Mouse (Mus musculus) CH12.LX (cell line): ENCODE data around the gene 9130019O22Rik. TPM values are rescaled to one million over a fixed set of nuclear protein-coding genes. Genes with fewer than 3 reads are reported as not detected.

Source experiments
- DNase-seq: peaks from one replicate; pipeline ENCODE4 v3.0.0-alpha.2; 2013; ENCODE audit errors: extremely low read depth
- H3K27ac ChIP-seq: 2 replicates; pipeline ENCODE4 v1.5.1; 2012; ENCODE audit warnings: low read depth, mild to moderate bottlenecking, control low read depth, moderate library complexity; ENCODE audit not compliant: insufficient read depth
- H3K27me3 ChIP-seq: replicated peaks from 2 replicates; pipeline ENCODE3; 2012; ENCODE audit warnings: inconsistent platforms
- H3K36me3 ChIP-seq, 2 experiments: replicated peaks in 1 of 2; 2 replicates each; pipeline versions ENCODE3 to v1.6.1; 2012; ENCODE audit warnings: inconsistent platforms in 1 of 2, low read length in 1 of 2, mild to moderate bottlenecking in 1 of 2, mixed read lengths in 1 of 2, moderate library complexity in 1 of 2; ENCODE audit not compliant: control insufficient read depth in 1 of 2, insufficient read depth in 1 of 2
- H3K4me1 ChIP-seq, 2 experiments: 2 replicates each; pipeline ENCODE4 v1.6.1; 2012; ENCODE audit warnings: inconsistent platforms in 1 of 2, moderate library complexity in 1 of 2; ENCODE audit not compliant: insufficient read depth in 2 of 2, control insufficient read depth in 1 of 2
- H3K4me2 ChIP-seq: 2 replicates; pipeline ENCODE4 v1.6.1; 2012; ENCODE audit warnings: low read depth, mild to moderate bottlenecking, control low read depth; ENCODE audit not compliant: poor library complexity, insufficient read depth, severe bottlenecking
- H3K4me3 ChIP-seq, 3 experiments: fragments of 150-350 bp in 1 of 3; sonication (generic) in 1 of 3; replicated peaks in 1 of 3; 2 replicates each; pipeline versions ENCODE3 to v1.5.1; 2011 to 2012; ENCODE audit warnings: low read depth in 2 of 3, low read length in 2 of 3, mild to moderate bottlenecking in 2 of 3, moderate library complexity in 2 of 3, control low read depth in 1 of 3, improper control_type of control experiment in 1 of 3, inconsistent platforms in 1 of 3, mixed read lengths in 1 of 3; ENCODE audit not compliant: poor library complexity in 1 of 3
- H3K79me2 ChIP-seq: replicated peaks from 2 replicates; pipeline ENCODE4 v1.6.1; 2012; ENCODE audit warnings: mild to moderate bottlenecking, moderate library complexity; ENCODE audit not compliant: control insufficient read depth, poor library complexity, insufficient read depth, severe bottlenecking; ENCODE audit errors: extremely low read depth
- H3K9ac ChIP-seq: 2 replicates; pipeline ENCODE4 v1.6.1; 2012; ENCODE audit warnings: low read depth, mild to moderate bottlenecking, control low read depth, moderate library complexity; ENCODE audit not compliant: insufficient read depth
- H3K9me3 ChIP-seq: replicated peaks from 2 replicates; pipeline ENCODE3; 2012; ENCODE audit warnings: low read length, inconsistent platforms, mixed read lengths
- CHD2 ChIP-seq: IDR thresholded peaks from 2 replicates; pipeline ENCODE4 v1.6.1; 2011; ENCODE audit warnings: low read length, improper control_type of control experiment
- CTCF ChIP-seq, 2 experiments: IDR thresholded peaks in 1 of 2; conservative IDR thresholded peaks in 1 of 2; 2 replicates each; pipeline ENCODE4 v1.5.1; 2011 to 2012; ENCODE audit warnings: low read depth in 2 of 2, low read length in 2 of 2, improper control_type of control experiment in 1 of 2, inconsistent platforms in 1 of 2, mild to moderate bottlenecking in 1 of 2, moderate library complexity in 1 of 2
- ETS1 ChIP-seq: conservative IDR thresholded peaks from 2 replicates; pipeline ENCODE4 v1.6.1; 2012; ENCODE audit warnings: low read depth, mild to moderate bottlenecking, inconsistent platforms, low read length, improper control_type of control experiment, moderate library complexity
- HCFC1 ChIP-seq: IDR thresholded peaks from 2 replicates; pipeline ENCODE4 v1.6.1; 2012; ENCODE audit warnings: low read depth, mild to moderate bottlenecking, inconsistent platforms, low read length, improper control_type of control experiment
- JUN ChIP-seq: IDR thresholded peaks from 2 replicates; pipeline ENCODE4 v1.6.1; 2011; ENCODE audit warnings: low read depth, mild to moderate bottlenecking, low read length, improper control_type of control experiment, moderate library complexity; ENCODE audit not compliant: insufficient read depth
- JUND ChIP-seq: conservative IDR thresholded peaks from 2 replicates; pipeline ENCODE4 v1.6.1; 2011; ENCODE audit warnings: low read depth, low read length, improper control_type of control experiment
- MAFK ChIP-seq: IDR thresholded peaks from 2 replicates; pipeline ENCODE4 v1.6.1; 2011; ENCODE audit warnings: low read length, improper control_type of control experiment; ENCODE audit not compliant: insufficient replicate concordance
- MAX ChIP-seq: IDR thresholded peaks from 2 replicates; pipeline ENCODE4 v1.6.1; 2011; ENCODE audit warnings: low read length, improper control_type of control experiment
- MEF2A ChIP-seq: IDR thresholded peaks from 2 replicates; pipeline ENCODE4 v1.6.1; 2014; ENCODE audit warnings: low read depth, mild to moderate bottlenecking, inconsistent platforms, low read length, improper control_type of control experiment, borderline replicate concordance
- MYC ChIP-seq: IDR thresholded peaks from 2 replicates; pipeline ENCODE4 v1.6.1; 2011; ENCODE audit warnings: low read depth, mild to moderate bottlenecking, improper control_type of control experiment, low read length
- NELFE ChIP-seq: IDR thresholded peaks from 2 replicates; pipeline ENCODE4 v1.6.1; 2011; ENCODE audit warnings: low read depth, low read length, improper control_type of control experiment
- RCOR1 ChIP-seq: conservative IDR thresholded peaks from 2 replicates; pipeline ENCODE4 v1.6.1; 2012; ENCODE audit warnings: low read depth, mild to moderate bottlenecking, inconsistent platforms, low read length, improper control_type of control experiment
- SIN3A ChIP-seq: IDR thresholded peaks from 2 replicates; pipeline ENCODE4 v1.6.1; 2012; ENCODE audit warnings: low read length, improper control_type of control experiment, inconsistent platforms
- TBP ChIP-seq: conservative IDR thresholded peaks from 2 replicates; pipeline ENCODE4 v1.6.1; 2011; ENCODE audit warnings: low read depth, low read length, improper control_type of control experiment
- TCF12 ChIP-seq: IDR thresholded peaks from 2 replicates; pipeline ENCODE4 v1.6.1; 2014; ENCODE audit warnings: low read depth, mild to moderate bottlenecking, inconsistent platforms, low read length, improper control_type of control experiment
- USF2 ChIP-seq: conservative IDR thresholded peaks from 2 replicates; pipeline ENCODE4 v1.6.1; 2011; ENCODE audit warnings: low read depth, low read length, improper control_type of control experiment
- ZC3H11A ChIP-seq: IDR thresholded peaks from 2 replicates; pipeline ENCODE4 v1.6.1; 2012; ENCODE audit warnings: low read depth, mild to moderate bottlenecking, inconsistent platforms, low read length, improper control_type of control experiment
- ZKSCAN1 ChIP-seq: IDR thresholded peaks from 2 replicates; pipeline ENCODE4 v1.6.1; 2012; ENCODE audit warnings: low read depth, inconsistent platforms, low read length, improper control_type of control experiment, borderline replicate concordance
- ZMIZ1 ChIP-seq: IDR thresholded peaks from 2 replicates; pipeline ENCODE4 v1.6.1; 2012; ENCODE audit warnings: low read depth, mild to moderate bottlenecking, inconsistent platforms, low read length, improper control_type of control experiment
- ZNF384 ChIP-seq: IDR thresholded peaks from 2 replicates; pipeline ENCODE4 v1.6.1; 2012; ENCODE audit warnings: low read depth, low read length, improper control_type of control experiment, inconsistent platforms
- dilution Hi-C: fragments of 300-500 bp; cut with MboI; formaldehyde crosslinking; loops from 2 replicates; pipeline ENCODE4 v1.14.3; 2020; ENCODE audit warnings: low sequenced_read_pairs; ENCODE audit not compliant: extremely low pct_unique_long_range_greater_than_20kb, extremely low pct_ligation_motif_present
- in situ Hi-C: fragments of 300-500 bp; cut with MboI; formaldehyde crosslinking; loops from 3 replicates; pipeline ENCODE4 v1.14.3; 2019; ENCODE audit warnings: low sequenced_read_pairs, low pct_ligation_motif_present, low pct_unique_long_range_greater_than_20kb, mixed read lengths
- polyA plus RNA-seq: library from polyadenylated mRNA; unstranded; fragments of >175 nt; gene quantifications from 2 replicates; pipeline ENCODE4 v1.2.1, GENCODE M21; 2012; ENCODE audit warnings: low read depth; ENCODE audit not compliant: insufficient read length
- total RNA-seq, 2 experiments: library from RNA; depleted of rRNA; stranded (reverse); fragments of 300-350 nt in 1 of 2; fragments of >200 nt in 1 of 2; gene quantifications; 2 replicates each; pipeline ENCODE4 v1.2.3; 2012 to 2014

The 9130019O22Rik gene
- total and polyA plus RNA-seq, 3 experiments: 3.3 to 4.2 (median 4.0) TPM

DNA sequence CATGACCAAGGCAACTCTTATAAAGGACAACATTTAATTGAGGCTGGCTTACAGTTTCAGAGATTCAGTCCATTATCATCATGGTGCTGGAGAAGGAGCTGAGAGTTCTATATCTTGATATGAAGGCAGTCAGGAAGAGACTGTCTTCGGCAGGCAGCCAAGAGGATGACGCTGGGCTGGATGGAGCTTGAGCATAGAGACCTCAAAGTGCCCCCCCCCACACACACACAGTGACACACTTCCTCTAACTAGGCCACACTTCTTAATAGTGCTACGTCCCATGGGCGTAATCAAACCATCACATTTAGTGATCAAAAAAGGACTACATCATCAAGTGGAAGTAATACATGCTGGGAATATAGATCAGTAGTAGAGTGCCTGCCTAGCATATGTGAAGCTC lies 48.2 kb upstream of the 9130019O22Rik start:
- Histone ChIP-seq H3K27ac (no peak overlapping the region), H3K4me2 (no peak overlapping the region), H3K9me3 (peaks cover 13% of the 10 kb centered on the region), H3K36me3 (no peaks in the 10 kb centered on the region), H3K79me2 (no peaks in the 10 kb centered on the region), H3K4me3 (no peak overlapping the region), H3K27me3 (no peaks in the 10 kb centered on the region), H3K9ac (no peak overlapping the region), H3K4me1 (peaks cover 0 to 5% of the 10 kb centered on the region in 2 experiments; a peak in 1 of 4 replicates)
- dilution Hi-C loops (no loop called here), in situ Hi-C loops (no loop called here)
- DNase-seq: no peak
- TF ChIP-seq MEF2A: no peak
- no peak for TF ChIP-seq CHD2
- TF ChIP-seq ZKSCAN1: no peak
- TF ChIP-seq NELFE: no peak
- TF ChIP-seq ZNF384: no peak

- Histone ChIP-seq H3K27ac (no peak overlapping the region), H3K79me2 (peaks cover under 1% of the 10 kb centered on the region; the same call in 1 of the 2 replicates), H3K4me2 (no peak overlapping the region), H3K4me1 (peaks cover 4 to 8% of the 10 kb centered on the region in 2 experiments; a peak in 2 of 4 replicates), H3K9me3 (peaks cover 5% of the 10 kb centered on the region), H3K9ac (no peak overlapping the region), H3K27me3 (peaks cover 8% of the 10 kb centered on the region), H3K4me3 (no peak overlapping the region), H3K36me3 (no peaks in the 10 kb centered on the region)
- no peak for DNase-seq
- dilution Hi-C loops: no loop called here
- in situ Hi-C loops: no loop called here
- TF ChIP-seq JUN (no peak), SIN3A (no peak), RCOR1 (no peak), ZNF384 (no peak), ZMIZ1 (no peak), MAFK (no peak), MEF2A (no peak), MYC (no peak), JUND (no peak), ETS1 (no peak), TCF12 (no peak), USF2 (no peak), TBP (no peak), MAX (no peak), ZC3H11A (no peak), CTCF (conservative IDR thresholded peaks at IDR 0.05 in 1 of 2, IDR thresholded peaks at IDR 0.05 in 1 of 2; ENCODE audit: low read depth in 2 of 2, low read length in 2 of 2) (no peak), HCFC1 (no peak)
Observed at GRCm38 (mm10) chr7:127426354-127426753, 39.4 kb upstream of the 9130019O22Rik start.
